8 mouse cellular contexts compared by ENCODE assay signal in genomic region chr12:100280972-100281794, GRCm38 (mm10).
DNase-seq lines count a peak whose midpoint lies in the region; ATAC-seq lines count a peak whose summit lies in the region.

No protein-coding gene starts in this region.

- H3K4me1 ChIP-seq in neural tube, embryonic 13.5 days (replicated peaks), result peaks cover 58% of the 10 kb centered on the region
- H3K4me1 ChIP-seq in hindbrain, embryonic 10.5 days (replicated peaks), result peaks cover 62% of the 10 kb centered on the region
- H3K4me1 ChIP-seq in limb, embryonic 10.5 days, result peaks cover 32% of the 10 kb centered on the region
- H3K4me1 ChIP-seq in midbrain, embryonic 16.5 days (ENCODE audit: control insufficient read depth, insufficient read depth, low read length), result peaks cover 17% of the 10 kb centered on the region

- no peak overlapping the region for H3K4me3 ChIP-seq in neural tube, embryonic 13.5 days
- H3K4me3 ChIP-seq in hindbrain, embryonic 10.5 days, result no peak overlapping the region
- no peak overlapping the region for H3K4me3 ChIP-seq in limb, embryonic 10.5 days
- H3K4me3 ChIP-seq in midbrain, embryonic 16.5 days (ENCODE audit: low read depth, low read length), result no peak overlapping the region

- H3K4me2 ChIP-seq in neural tube, embryonic 13.5 days, result no peak overlapping the region
- H3K4me2 ChIP-seq in midbrain, embryonic 16.5 days (ENCODE audit: low read length), result no peak overlapping the region

- H3K9ac ChIP-seq in neural tube, embryonic 13.5 days, result no peak overlapping the region
- no peak overlapping the region for H3K9ac ChIP-seq in midbrain, embryonic 16.5 days (ENCODE audit: low read depth, low read length)

- no peaks in the 10 kb centered on the region for H3K9me3 ChIP-seq in neural tube, embryonic 13.5 days
- no peaks in the 10 kb centered on the region for H3K9me3 ChIP-seq in hindbrain, embryonic 10.5 days
- no peaks in the 10 kb centered on the region for H3K9me3 ChIP-seq in limb, embryonic 10.5 days (replicated peaks)
- no peaks in the 10 kb centered on the region for H3K9me3 ChIP-seq in midbrain, embryonic 16.5 days (replicated peaks; ENCODE audit: control insufficient read depth, low read length, poor library complexity, severe bottlenecking)

- DNase-seq in neural tube, embryonic 10.5 days (ENCODE audit: extremely low spot score, low spot score), result no peak
- DNase-seq in hindbrain, embryonic 10.5 days (ENCODE audit: low spot score), result no peak
- DNase-seq in limb, embryonic 10.5 days (ENCODE audit: low spot score), result no peak
- DNase-seq in thymus, postnatal 4 days, result no peak
- no peak for DNase-seq in cerebellum, adult 9-11 months
- DNase-seq in thymus, postnatal 10 days (ENCODE audit: low spot score in 2 of 2), result no peak

- H3K36me3 ChIP-seq in neural tube, embryonic 13.5 days, result no peaks in the 10 kb centered on the region
- H3K36me3 ChIP-seq in hindbrain, embryonic 10.5 days, result no peaks in the 10 kb centered on the region
- H3K36me3 ChIP-seq in limb, embryonic 10.5 days, result no peaks in the 10 kb centered on the region
- no peaks in the 10 kb centered on the region for H3K36me3 ChIP-seq in midbrain, embryonic 16.5 days (ENCODE audit: control insufficient read depth, insufficient read depth, low read length)

- H3K27me3 ChIP-seq in neural tube, embryonic 13.5 days, result 0 out of 2 replicates have a peak, but pooled peaks cover 5% of the 10 kb centered on the region
- H3K27me3 ChIP-seq in hindbrain, embryonic 10.5 days (ENCODE audit: insufficient read depth, poor library complexity, severe bottlenecking), result no peaks in the 10 kb centered on the region
- H3K27me3 ChIP-seq in limb, embryonic 10.5 days (ENCODE audit: low read depth, poor library complexity, severe bottlenecking), result no peaks in the 10 kb centered on the region
- H3K27me3 ChIP-seq in midbrain, embryonic 16.5 days (ENCODE audit: control insufficient read depth, insufficient read depth, low read depth, low read length), result no peaks in the 10 kb centered on the region

- H3K27ac ChIP-seq in neural tube, embryonic 13.5 days (replicated peaks), result peak overlapping the region; percentile 83
- peak overlapping the region; percentile 84 for H3K27ac ChIP-seq in hindbrain, embryonic 10.5 days
- peak overlapping the region; percentile 74 for H3K27ac ChIP-seq in limb, embryonic 10.5 days
- H3K27ac ChIP-seq in midbrain, embryonic 16.5 days (ENCODE audit: low read length), result peak overlapping the region; percentile 68

- WGBS in neural tube, embryonic 13.5 days, result 76% methylated on average over 4 of the region's 4 CpGs
- WGBS in hindbrain, embryonic 10.5 days, result 78% methylated on average over 4 of the region's 4 CpGs
- WGBS in limb, embryonic 10.5 days, result 71% methylated on average over 4 of the region's 4 CpGs
- WGBS in midbrain, embryonic 16.5 days, result 85% methylated on average over 4 of the region's 4 CpGs

- no peak for ATAC-seq in neural tube, embryonic 13.5 days (ENCODE audit: low read depth)
- ATAC-seq in midbrain, embryonic 16.5 days, result no peak
